Mouse (Mus musculus) gastrocnemius, postnatal 14 days (tissue): Measurements from ENCODE around the gene Susd2. TPM values are rescaled to one million over a fixed set of nuclear protein-coding genes. Genes with fewer than 3 reads are reported as not detected.

Experiments used
- DNase-seq: peaks from one replicate; pipeline ENCODE4 v3.0.0; 2021; ENCODE audit warnings: mixed read lengths
- intact Hi-C: fragments of 180-260 bp; cut with DNase I; formaldehyde crosslinking; loops from one replicate; pipeline ENCODE4 v1.15.1; 2025; ENCODE audit warnings: low total_unique reads
- total RNA-seq, 2 experiments: library from RNA; stranded (reverse); gene quantifications; 2 replicates each; pipeline ENCODE4 v1.2.3; 2021

The Susd2 gene
- total RNA-seq, 2 experiments from 2014 or later, result 2.1 to 3.2 TPM

DNA sequence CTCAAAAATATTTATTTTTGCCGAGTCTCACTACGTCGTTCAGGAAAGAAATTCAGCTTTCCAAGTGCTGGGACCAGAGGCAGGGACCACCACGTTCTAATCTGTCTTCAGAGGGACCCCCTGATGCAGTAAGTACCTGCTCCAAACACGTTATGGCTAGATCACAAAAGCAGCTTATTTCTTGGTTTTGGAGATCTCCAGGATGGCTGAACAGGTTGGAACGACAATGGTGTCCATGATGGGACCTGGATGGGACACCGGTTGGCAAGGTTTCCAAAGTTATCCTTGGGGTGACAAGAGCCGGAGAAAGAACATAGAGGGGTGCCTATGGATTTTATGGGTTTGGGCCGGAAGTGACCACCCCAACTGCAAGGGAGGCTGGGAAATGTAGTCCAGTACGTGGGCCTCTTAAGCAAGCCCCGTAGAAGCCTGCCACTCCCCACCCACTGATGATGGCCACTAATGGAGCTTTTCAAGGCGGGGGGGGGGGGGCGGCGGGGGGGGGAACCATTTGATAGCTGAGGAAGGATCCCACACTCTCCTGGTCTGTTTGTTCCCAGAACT is 10.2 kb downstream of the Susd2 start:
- intact Hi-C loops, result loop anchor here (2.0 kb wide), 1 partner anchor 47 kb away; no protein-coding TSS in a partner anchor

DNA sequence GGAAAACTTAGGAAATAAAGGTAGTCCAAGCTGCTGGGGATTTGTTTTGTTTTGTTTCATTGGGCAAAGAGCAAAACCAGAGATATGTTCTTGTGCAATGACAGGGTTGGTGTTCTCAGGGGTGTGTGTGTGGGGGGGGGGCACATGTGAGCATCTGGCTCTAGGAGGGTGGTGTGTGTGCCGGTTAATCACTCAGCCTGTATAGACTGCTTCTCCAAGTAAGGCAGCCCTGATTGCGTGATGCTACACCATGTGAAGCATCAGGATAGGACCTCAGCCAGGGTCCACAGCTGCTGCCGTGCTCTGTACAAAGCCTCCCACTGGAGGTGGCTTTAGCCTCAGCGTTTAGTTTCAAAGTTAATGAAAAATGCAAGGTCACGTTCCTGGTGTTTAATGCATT is 10.8 kb downstream of the Susd2 start:
- peak; percentile 49 for DNase-seq

More for the DNA sequence above, 10.2 kb downstream of the Susd2 start:
- DNase-seq, result no peak

DNA sequence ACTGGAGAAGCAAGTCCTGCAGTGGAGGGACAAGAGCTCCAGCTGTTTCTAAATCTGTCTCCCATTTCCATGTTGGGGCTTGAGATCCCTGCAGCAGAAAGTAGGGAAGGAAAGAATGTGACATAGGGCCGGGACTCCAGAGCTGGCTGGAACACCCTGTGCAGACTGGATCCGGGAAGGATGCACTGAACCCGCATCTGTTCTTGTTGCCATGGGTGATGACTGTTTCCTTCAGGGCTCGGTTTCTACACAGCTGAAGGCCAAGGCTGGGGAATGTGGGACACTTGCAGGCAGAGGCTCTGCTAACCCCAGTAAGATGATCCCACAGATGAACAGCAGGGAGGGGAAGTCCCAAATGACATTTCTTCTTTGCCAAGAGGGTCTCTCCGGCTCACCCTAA is 11.2 kb downstream of the Susd2 start:
- DNase-seq, result peak; percentile 67
- intact Hi-C loops, result no loop called here

More for the DNA sequence above, 10.8 kb downstream of the Susd2 start:
- intact Hi-C loops, result no loop called here

DNA sequence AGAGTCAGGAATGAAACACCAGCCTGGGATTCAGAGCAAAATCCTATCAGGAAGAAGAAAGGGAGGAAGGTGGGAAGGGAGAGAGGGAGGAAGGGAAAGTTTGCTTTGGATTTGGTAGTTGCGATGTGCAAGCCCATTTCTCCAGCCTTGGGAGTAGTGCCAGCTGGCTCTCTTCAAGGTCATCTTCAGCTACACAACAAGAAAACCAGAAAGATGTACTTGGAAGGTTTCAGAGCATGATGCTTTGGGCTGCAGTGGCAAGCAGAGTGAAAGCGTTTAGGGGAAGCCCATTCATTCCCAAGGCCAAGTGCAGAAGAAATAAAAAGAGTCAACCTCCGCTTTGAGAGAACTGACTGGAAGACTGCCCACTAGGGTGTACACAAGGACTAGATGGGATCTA is 16.3 kb downstream of the Susd2 start:
- no peak for DNase-seq
- intact Hi-C loops, result no loop called here

DNA sequence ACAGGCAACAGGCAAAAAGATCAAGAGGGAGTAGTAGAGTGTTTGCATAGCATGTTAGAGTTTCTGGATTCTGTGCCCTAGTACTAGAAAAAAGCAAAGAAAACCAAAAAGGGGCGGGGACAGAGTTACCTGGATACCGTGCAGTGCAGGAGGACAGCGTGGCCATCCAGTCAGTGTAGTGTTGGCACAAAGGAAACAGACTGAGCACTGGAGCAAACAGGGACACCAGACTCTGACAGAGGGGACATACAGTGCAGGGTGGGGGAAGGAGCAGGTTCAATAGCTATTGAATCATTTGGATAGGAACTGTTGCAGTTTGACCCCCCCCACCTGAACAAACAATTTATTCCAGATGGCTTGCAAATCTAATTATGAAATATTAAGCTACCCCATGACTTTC is 16.8 kb downstream of the Susd2 start:
- intact Hi-C loops, result no loop called here
- DNase-seq, result no peak

DNA sequence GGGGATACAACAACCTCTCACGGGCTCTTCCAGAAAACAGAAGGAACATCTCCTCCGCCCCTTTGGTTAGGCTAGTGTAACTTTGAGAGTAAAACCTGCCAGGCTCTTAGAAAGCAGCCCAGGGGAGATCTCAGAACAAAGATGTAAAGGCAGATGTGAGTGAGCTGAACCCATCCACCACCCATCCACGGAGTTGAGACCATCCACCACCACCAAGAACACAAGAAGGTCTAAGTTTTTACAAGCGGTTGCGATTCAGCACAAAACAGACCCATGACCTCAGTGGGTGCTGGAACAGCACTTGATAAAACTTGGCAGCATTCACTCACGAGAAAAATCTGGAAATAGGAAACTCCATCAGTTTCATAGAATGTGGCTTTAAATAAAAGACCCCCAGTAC is 17.9 kb downstream of the Susd2 start:
- DNase-seq, result no peak
- intact Hi-C loops, result no loop called here

DNA sequence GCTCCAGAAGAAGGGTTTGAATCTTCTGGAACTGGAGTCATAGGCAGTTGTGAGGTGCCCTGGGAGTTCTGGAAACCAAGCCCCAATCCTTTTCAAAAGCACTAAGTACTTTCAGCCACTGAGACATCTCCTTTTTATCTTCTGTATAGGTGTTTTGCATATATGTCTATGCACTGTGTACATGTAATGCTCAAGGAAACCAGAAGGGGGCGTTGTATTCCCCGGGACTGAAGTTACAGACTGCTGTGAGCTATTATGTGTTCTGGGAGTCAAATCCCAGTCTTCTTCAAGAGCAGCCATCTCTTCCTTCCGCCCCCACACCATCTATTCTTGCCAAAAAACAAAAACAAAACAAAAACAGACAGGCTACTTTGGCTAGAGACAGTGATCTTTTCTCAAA is 23.0 kb downstream of the Susd2 start:
- intact Hi-C loops, result no loop called here
- DNase-seq, result no peak

DNA sequence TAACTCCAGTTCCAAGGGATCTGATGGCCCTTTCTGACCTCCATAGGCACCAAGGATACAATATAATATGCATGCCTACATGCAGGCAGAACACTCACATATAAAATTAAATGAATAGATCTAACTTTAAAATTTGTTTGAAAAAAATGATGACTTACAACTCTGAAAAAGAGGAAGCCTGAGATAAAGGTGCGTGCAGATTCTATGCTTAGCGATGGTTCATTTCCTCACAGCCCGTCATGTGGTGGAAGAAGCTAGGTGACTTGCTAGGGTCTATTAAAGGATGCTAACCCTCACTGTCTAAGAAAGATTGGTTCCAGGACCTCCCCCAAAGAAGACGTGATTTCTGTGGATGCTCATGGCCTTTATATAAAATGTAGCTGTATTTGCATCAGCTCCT is 27.8 kb downstream of the Susd2 start:
- intact Hi-C loops, result no loop called here

DNA sequence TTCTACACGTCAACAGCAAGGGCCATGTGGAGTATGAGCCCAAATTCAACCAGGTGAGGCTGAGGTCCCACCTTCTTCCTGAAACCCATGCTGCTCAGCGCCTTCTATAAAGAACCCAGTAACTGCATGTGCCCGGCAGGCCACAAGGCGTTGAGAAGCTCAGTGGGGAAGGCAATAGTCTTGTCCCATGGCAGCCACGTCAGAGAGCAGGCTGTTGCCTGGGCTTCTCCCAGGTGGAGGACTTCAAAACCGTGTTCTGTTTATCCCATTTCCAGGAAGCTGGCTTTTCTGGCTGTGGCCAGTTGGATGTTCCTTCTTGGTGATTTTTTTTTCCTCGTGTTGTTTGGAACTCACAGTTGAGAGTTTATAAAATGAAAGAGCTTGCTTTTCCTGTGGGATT is 33.3 kb downstream of the Susd2 start:
- no peak for DNase-seq
- intact Hi-C loops, result no loop called here

More for the DNA sequence above, 27.8 kb downstream of the Susd2 start:
- no peak for DNase-seq

DNA sequence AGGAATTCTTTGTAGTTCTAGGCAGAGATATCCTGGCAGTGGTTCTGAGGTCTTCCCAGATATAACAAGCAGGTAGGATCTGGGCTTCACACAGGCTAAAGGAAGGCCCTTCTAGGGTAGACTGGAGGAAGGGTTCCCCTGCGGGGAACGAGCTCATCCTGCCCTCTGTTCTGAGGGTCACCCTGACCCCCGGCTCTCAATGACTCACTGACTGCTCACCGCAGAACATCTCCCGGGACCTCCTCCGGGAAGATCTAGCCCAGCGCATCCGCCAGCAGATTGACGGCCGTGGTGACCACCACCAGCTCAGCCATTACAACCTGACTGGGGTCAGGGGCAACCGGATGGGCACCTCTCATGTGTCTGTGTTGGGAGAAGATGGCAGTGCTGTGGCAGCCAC is 34.8 kb downstream of the Susd2 start:
- no peak for DNase-seq
- intact Hi-C loops, result no loop called here

DNA sequence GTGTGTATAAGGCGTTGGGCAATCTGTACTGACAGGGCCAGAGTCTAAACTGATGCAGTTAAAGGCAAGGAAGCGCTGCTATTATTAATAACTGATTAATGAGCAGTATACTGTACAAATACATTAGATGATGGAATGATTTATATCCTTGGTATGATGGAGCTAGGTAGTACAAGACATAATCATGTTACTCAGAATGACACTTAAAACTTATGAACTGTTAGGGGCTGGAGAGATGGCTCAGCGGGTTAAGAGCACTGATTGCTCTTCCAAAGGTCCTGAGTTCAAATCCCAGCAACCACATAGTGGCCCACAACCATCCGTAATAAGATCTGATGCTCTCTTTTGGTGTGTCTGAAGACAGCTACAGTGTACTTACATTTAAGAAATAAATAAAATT is 36.6 kb downstream of the Susd2 start:
- DNase-seq, result no peak

DNA sequence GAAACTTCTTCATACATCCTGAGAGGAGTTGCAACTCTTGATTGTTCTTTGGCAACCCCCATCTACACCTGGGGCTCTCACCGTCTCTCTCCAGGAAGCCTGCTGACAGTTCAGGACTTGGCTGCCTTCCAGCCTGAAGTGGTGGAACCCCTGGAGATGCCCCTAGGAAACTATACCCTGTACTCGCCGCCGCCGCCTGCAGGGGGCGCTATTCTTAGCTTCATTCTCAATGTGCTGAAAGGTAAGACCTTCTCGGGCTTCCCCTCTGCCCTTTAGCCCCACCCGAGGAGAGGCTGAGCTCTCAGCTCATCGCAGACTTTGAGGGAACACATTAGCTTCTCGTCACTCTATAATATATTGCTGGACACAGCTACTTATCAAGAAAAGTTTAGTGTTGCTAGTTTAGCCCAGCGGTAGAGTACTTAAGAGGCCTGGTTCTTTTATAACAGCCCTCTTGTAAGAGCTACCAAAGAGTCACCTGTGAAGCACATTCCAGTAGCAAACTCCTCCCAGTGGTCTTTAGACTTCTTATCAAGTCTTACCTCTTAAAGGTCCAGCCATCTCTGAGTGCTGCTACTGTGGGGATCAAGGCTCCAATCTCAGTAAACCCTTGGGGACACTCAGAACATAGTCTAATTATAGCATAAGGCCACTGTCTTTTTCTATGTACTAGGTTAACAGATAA is 38.5 kb downstream of the Susd2 start:
- no peak for DNase-seq
- intact Hi-C loops, result no loop called here

More for the DNA sequence above, 36.6 kb downstream of the Susd2 start:
- intact Hi-C loops, result no loop called here

DNA sequence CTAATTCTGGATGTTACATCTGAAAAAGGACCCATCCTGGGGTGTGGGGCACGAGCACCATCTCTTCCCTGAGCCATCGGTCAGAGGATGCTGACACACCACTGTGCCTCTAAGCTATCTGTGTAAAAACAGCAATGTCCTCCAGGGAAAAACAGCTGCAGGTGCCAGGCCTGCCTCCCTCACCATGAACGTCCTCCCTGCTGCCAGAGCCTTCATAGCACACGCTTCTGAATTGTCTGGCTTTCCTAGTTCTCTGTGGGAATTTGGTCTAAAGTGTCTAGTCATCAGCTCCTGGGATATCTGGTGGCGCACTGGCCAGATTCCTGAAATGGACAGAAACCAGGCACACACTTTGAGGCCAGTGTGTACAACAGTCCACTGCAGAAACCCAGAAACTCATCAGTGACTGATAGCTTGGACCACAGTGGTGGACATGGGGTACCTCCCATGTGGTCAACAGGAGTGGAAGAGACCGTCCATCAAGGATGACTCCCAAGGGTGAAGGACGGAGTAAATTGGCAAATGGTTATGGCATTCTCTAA is 43.5 kb downstream of the Susd2 start:
- DNase-seq, result no peak
- intact Hi-C loops, result no loop called here

DNA sequence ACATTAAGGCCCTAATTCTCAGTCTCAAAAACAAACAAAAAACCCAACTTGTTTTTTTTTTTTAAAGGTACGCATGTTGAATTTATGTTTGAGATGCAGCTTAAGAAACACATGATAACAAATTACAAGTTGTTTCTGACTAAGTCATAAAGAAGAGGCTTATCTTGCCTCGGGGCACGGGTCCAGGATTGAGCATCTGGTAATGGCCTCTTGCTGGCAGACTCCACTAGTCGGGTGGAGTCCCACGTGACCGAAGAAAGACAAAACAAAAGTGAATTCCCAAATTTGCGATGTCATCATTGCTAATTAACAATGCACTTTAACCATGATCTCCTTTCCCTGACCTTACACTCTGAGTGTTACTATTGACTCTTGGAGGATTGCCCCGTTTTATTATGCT is 47.8 kb downstream of the Susd2 start:
- peak; percentile 80 for DNase-seq
- intact Hi-C loops, result no loop called here

DNA sequence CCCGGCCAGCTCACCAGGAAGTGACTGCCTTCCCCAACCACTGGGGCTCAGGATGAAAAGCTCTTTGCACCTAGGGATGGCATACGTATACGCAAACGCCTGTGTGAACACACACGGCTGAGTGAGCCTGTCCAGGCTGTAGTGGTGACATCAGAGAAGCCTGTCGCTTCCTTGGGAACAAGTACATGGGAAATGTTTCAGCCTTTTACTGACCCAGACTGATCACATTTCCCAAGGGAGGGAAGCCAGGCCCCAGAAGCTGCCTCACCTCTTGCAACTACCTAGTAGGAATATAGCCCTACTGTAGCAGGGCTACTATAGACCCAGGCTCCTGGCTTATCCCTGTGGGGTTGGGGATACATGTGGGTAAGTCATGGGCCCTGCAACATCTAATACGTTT is 51.2 kb downstream of the Susd2 start:
- intact Hi-C loops, result loop anchor here (1.0 kb wide), 1 partner anchor 20 kb away; no protein-coding TSS in a partner anchor
- DNase-seq, result no peak

DNA sequence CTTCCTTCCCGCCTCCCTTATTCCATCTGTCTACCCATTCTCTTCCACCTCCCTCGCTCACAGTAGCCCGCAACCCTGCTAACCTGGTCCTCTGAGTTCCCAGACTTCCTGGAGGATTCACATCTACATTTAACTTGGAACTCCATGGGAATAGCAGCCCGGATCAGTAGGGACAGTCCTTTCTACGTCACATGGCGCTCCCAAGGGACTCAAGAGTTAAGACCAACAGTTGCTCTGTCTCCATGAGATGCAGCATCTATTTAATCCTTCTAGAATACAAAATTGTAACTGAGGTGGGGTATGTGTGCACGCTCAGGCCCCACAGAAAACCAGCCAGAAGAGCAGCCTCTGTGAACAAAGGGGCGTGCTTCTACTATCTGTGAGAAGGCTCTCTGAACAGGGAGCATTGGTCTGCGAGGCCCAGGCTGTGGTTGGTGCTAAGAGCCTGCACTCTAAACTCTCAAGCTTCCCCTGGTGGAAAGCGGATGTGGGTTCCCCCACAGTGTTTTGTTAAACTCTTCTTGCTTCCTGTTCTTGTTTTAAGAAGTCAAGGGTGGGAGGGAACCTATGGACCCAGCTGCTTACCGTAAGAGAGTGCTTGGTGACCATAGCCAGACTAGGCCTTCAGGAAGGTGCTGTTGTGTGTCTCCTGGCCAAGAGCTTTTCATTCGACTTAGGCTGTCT is 52.5 kb downstream of the Susd2 start:
- intact Hi-C loops, result no loop called here
- DNase-seq, result no peak

DNA sequence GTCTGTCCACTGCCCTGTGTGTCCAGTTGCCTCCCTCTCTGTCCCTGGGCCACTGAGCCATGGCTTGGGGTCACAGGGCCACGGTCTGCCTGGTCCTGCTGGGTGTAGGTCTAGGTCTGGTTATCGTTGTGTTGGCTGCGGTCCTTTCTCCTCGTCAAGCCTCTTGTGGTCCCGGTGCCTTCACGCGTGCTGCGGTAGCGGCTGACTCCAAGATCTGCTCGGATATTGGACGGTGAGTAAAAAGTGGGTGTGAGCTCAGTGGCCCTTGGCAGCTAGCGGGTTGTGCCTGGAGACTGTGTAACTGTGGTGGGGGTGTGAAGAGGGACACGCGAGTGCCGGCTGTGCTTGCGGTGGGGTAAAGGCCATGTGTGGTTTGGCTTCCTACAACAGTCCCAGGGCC is 54.2 kb downstream of the Susd2 start:
- intact Hi-C loops, result loop anchor here (10.0 kb wide), 2 partner anchors 105 to 245 kb away; partner anchors contain the start of gene Gstt2
- DNase-seq, result peak; percentile 34

DNA sequence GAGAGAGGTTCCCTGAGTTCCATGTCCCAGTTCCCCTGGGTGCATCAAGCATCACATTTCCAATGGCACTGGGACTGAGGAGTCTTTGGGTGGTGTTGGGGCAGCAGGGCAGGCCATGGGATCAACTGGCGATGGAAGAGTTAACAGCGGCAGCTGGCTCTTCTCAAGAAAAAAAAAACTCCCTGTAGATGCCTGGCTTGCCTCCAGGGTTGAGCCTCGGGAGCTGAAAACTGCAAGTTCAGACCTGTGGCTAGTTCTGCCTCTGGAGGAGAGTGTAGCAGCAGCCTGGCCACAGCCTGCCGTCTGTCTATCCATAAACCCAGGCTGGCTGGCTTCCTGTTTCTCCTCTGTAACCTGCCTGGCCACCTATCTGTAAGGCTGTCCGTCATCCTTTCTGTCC is 54.7 kb downstream of the Susd2 start, which contains the start of gene Ggt5:
Gene Ggt5, plus strand, starts transcription at position 212 of the 400 bp plus-strand sequence.
- intact Hi-C loops, result loop anchor here (10.0 kb wide), 2 partner anchors 106 to 246 kb away; partner anchors contain the start of gene Gstt2
- DNase-seq, result peak; percentile 78

DNA sequence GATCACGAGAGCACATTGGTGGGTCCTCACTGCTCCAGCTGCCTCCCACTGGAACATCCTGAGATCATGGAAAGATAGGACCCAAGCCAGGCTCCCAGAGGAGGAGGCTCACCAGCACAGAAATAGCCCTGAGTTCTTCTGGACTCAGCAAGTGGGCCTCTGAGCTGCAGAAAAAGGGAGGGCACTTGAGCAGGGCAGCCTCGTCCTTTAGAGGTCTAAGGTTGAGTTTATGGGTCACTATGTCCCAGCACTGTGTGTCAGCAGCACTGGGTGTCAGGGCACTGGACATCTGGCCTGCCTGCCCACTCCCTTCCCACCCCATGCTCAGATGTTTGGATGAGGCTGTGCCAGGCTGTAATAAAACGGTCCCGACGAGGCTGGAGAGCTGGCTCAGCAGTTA is 55.5 kb downstream of the Susd2 start:
- DNase-seq, result peak; percentile 41
- intact Hi-C loops, result loop anchor here (10.0 kb wide), 2 partner anchors 106 to 246 kb away; partner anchors contain the start of gene Gstt2

DNA sequence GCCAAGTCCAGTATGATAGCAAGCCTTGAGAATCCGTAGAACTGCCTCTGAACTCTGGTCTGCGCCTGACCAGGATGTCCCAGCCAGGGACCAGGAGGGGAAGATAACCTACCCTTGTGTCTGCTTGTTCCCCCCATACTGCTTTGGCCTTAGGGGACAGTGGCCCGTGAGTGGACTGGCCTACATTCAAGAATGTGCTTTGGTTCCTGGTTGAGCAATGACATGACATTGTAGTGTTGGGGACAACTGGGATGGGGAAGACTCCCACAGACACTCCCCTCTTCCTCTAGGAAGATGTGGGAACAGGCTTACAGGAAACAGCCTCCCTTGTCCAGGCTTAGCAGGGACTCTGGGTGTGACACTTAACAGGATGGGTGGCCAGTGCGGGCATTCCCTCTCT is 56.0 kb downstream of the Susd2 start:
- no peak for DNase-seq
- intact Hi-C loops, result loop anchor here (2.0 to 10.0 kb wide), 3 partner anchors 47 to 247 kb away; partner anchors contain the start of gene Gstt2
